Mouse (Mus musculus): Measurements from ENCODE around the gene Limd1. TPM values are rescaled to one million over a fixed set of nuclear protein-coding genes. Genes with fewer than 3 reads are reported as not detected.

Gene Limd1
- total and polyA plus RNA-seq, 3 experiments: 32.6 to 37.5 TPM; not detected in 1

- peak; percentile 59 for DNase-seq (ENCODE audit: low read depth, low spot score)
These were observed 727 bp downstream of the Limd1 start for GRCm38 (mm10) chr9:123479196-123479669.

DNA sequence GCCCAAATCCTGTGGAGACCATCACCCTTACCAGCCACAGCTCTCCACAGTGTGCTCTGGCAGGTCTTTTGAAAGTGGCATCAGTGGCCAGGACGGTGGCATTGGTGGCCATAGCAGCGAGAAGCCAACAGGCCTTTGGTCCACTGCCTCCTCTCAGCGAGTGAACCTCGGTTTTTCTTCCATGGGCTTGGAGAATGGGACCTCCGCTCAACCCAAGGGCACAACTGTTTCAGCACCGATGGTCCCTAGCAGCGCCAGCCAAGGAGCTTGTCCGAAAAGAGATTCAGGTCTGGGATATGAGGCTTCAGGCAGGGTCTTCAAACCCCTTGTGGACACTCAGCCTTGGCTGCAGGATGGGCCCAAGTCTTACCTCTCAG, 1.4 kb downstream of the Limd1 start:
- Histone ChIP-seq H3K27ac (ENCODE audit: control insufficient read depth, low read depth, low read length) (no peak overlapping the region), H3K4me3 (ENCODE audit: control insufficient read depth in 1 of 2, insufficient read depth in 1 of 2, low read depth in 2 of 2, low read length in 2 of 2) (peak overlapping the region; percentile 74 to 92), H3K36me3 (ENCODE audit: control insufficient read depth in 1 of 2, insufficient read depth in 2 of 2, low read length in 2 of 2) (peaks cover 0 to 37% of the 10 kb centered on the region in 2 experiments; a peak in 2 of 4 replicates), H3K9me3 (replicated peaks; ENCODE audit: insufficient read depth, low read length) (no peaks in the 10 kb centered on the region), H3K79me2 (ENCODE audit: control insufficient read depth, insufficient read depth, low read length, poor library complexity) (peaks cover 61% of the 10 kb centered on the region), H3K9ac (ENCODE audit: control insufficient read depth, low read depth, low read length, poor library complexity, severe bottlenecking) (peak overlapping the region; percentile 99), H3K27me3 (ENCODE audit: control insufficient read depth in 1 of 2, insufficient read depth in 2 of 2, low read length in 2 of 2) (no peaks in the 10 kb centered on the region), H3K4me1 (ENCODE audit: control insufficient read depth in 1 of 2, insufficient read depth in 2 of 2, low read length in 2 of 2) (peaks cover 11 to 38% of the 10 kb centered on the region in 2 experiments)
- no peak for TF ChIP-seq POLR2AphosphoS5 (IDR thresholded peaks at IDR 0.05; ENCODE audit: borderline replicate concordance, low read depth, low read length)
- no peak for TF ChIP-seq MAZ (IDR thresholded peaks at IDR 0.05; ENCODE audit: low read depth, low read length)
- TF ChIP-seq MXI1 (IDR thresholded peaks at IDR 0.05; ENCODE audit: low read depth, low read length): no peak
- TF ChIP-seq NELFE (IDR thresholded peaks at IDR 0.05; ENCODE audit: low read depth, low read length): no peak
- TF ChIP-seq TCF12 (IDR thresholded peaks at IDR 0.05; ENCODE audit: low read depth, low read length): no peak
- no peak for TF ChIP-seq TAL1 (IDR thresholded peaks at IDR 0.05; ENCODE audit: low read length)
- no peak for TF ChIP-seq BHLHE40 (IDR thresholded peaks at IDR 0.05; ENCODE audit: borderline replicate concordance, low read depth, low read length)
- TF ChIP-seq UBTF (IDR thresholded peaks at IDR 0.05; ENCODE audit: borderline replicate concordance, insufficient read depth, low read depth, low read length): no peak
- TF ChIP-seq GATA1 (IDR thresholded peaks at IDR 0.05; ENCODE audit: low read depth, low read length): no peak
- TF ChIP-seq SIN3A (IDR thresholded peaks at IDR 0.05; ENCODE audit: low read length): no peak
- TF ChIP-seq MAX (IDR thresholded peaks at IDR 0.05; ENCODE audit: low read length): no peak
- TF ChIP-seq HCFC1 (IDR thresholded peaks at IDR 0.05; ENCODE audit: low read depth, low read length): no peak
- TF ChIP-seq RCOR1 (IDR thresholded peaks at IDR 0.05; ENCODE audit: low read depth, low read length): no peak
- TF ChIP-seq ELF1 (IDR thresholded peaks at IDR 0.05; ENCODE audit: low read depth, low read length): no peak
- TF ChIP-seq KAT2A (conservative IDR thresholded peaks at IDR 0.05; ENCODE audit: low read depth, low read length): no peak
- no peak for TF ChIP-seq USF2 (IDR thresholded peaks at IDR 0.05; ENCODE audit: borderline replicate concordance in 1 of 2, insufficient read depth in 1 of 2, low read depth in 1 of 2, low read length in 2 of 2)
- TF ChIP-seq MAFK (IDR thresholded peaks at IDR 0.05; ENCODE audit: borderline replicate concordance, low read depth, low read length): no peak
- no peak for TF ChIP-seq EP300 (IDR thresholded peaks at IDR 0.05; ENCODE audit: low read depth in 1 of 2, low read length in 2 of 2)
- no peak for DNase-seq (ENCODE audit: low read depth, low spot score)

More at GRCm38 (mm10) chr9:123479196-123479669, 727 bp downstream of the Limd1 start:
- Histone ChIP-seq H3K79me2 (ENCODE audit: control insufficient read depth, insufficient read depth, low read length, poor library complexity) (peaks cover 54% of the 10 kb centered on the region), H3K4me1 (ENCODE audit: control insufficient read depth in 1 of 2, insufficient read depth in 2 of 2, low read length in 2 of 2) (peaks cover 11 to 38% of the 10 kb centered on the region in 2 experiments), H3K27ac (ENCODE audit: control insufficient read depth, low read depth, low read length) (peak overlapping the region; percentile 66), H3K9me3 (replicated peaks; ENCODE audit: insufficient read depth, low read length) (no peaks in the 10 kb centered on the region), H3K27me3 (ENCODE audit: control insufficient read depth in 1 of 2, insufficient read depth in 2 of 2, low read length in 2 of 2) (no peaks in the 10 kb centered on the region), H3K9ac (ENCODE audit: control insufficient read depth, low read depth, low read length, poor library complexity, severe bottlenecking) (peak overlapping the region; percentile 99), H3K36me3 (ENCODE audit: control insufficient read depth in 1 of 2, insufficient read depth in 2 of 2, low read length in 2 of 2) (peaks cover 0 to 37% of the 10 kb centered on the region in 2 experiments; a peak in 2 of 4 replicates), H3K4me3 (ENCODE audit: control insufficient read depth in 1 of 2, insufficient read depth in 1 of 2, low read depth in 2 of 2, low read length in 2 of 2) (peak overlapping the region; percentile 74 to 92)
- TF ChIP-seq ZMIZ1 (IDR thresholded peaks at IDR 0.05; ENCODE audit: low read depth, low read length): no peak
- 0 out of 2 replicates have a peak, but pooled peaks have one; percentile 1 for TF ChIP-seq ELF1 (IDR thresholded peaks at IDR 0.05; ENCODE audit: low read depth, low read length)
- TF ChIP-seq GABPA (IDR thresholded peaks at IDR 0.05; ENCODE audit: low read depth, low read length): no peak
- no peak for TF ChIP-seq SMC3 (IDR thresholded peaks at IDR 0.05; ENCODE audit: low read depth, low read length)
- no peak for TF ChIP-seq GATA1 (IDR thresholded peaks at IDR 0.05; ENCODE audit: low read depth, low read length)
- no peak; the same call in 1 of the 2 replicates for TF ChIP-seq MXI1 (IDR thresholded peaks at IDR 0.05; ENCODE audit: low read depth, low read length)
- TF ChIP-seq JUND (IDR thresholded peaks at IDR 0.05; ENCODE audit: low read depth, low read length): no peak
- TF ChIP-seq TBP (IDR thresholded peaks at IDR 0.05; ENCODE audit: low read depth, low read length): no peak
- no peak for TF ChIP-seq TAL1 (IDR thresholded peaks at IDR 0.05; ENCODE audit: low read length)
- TF ChIP-seq MYB (IDR thresholded peaks at IDR 0.05; ENCODE audit: low read depth, low read length): no peak
- TF ChIP-seq USF2 (IDR thresholded peaks at IDR 0.05; ENCODE audit: borderline replicate concordance in 1 of 2, insufficient read depth in 1 of 2, low read depth in 1 of 2, low read length in 2 of 2): no peak
- no peak for TF ChIP-seq E2F4 (IDR thresholded peaks at IDR 0.05; ENCODE audit: borderline replicate concordance, low read depth, low read length)
- no peak for TF ChIP-seq USF1 (IDR thresholded peaks at IDR 0.05; ENCODE audit: low read depth, low read length)
- TF ChIP-seq ZC3H11A (IDR thresholded peaks at IDR 0.05; ENCODE audit: low read depth, low read length): no peak
- TF ChIP-seq NELFE (IDR thresholded peaks at IDR 0.05; ENCODE audit: low read depth, low read length): 0 out of 2 replicates have a peak, but pooled peaks have one; percentile 1
- no peak for TF ChIP-seq RAD21 (IDR thresholded peaks at IDR 0.05; ENCODE audit: low read depth, low read length)
- no peak for TF ChIP-seq ZKSCAN1 (IDR thresholded peaks at IDR 0.05; ENCODE audit: low read depth, low read length)
- TF ChIP-seq NRF1 (IDR thresholded peaks at IDR 0.05; ENCODE audit: insufficient read depth, low read depth, low read length, poor library complexity, severe bottlenecking): peak; percentile 24; the same call in 1 of the 2 replicates
- TF ChIP-seq SIN3A (IDR thresholded peaks at IDR 0.05; ENCODE audit: low read length): no peak
- no peak for TF ChIP-seq CHD2 (IDR thresholded peaks at IDR 0.05; ENCODE audit: low read length)
- TF ChIP-seq BHLHE40 (IDR thresholded peaks at IDR 0.05; ENCODE audit: borderline replicate concordance, low read depth, low read length): no peak
